Mouse (Mus musculus) C2C12 (cell line): Measurements from ENCODE around the gene Atg10. TPM values are rescaled to one million over a fixed set of nuclear protein-coding genes. Genes with fewer than 3 reads are reported as not detected.

ENCODE experiments used
- H3K27me3 ChIP-seq: one replicate; pipeline ENCODE4 v1.6.1; 2011; ENCODE audit not compliant: control insufficient read depth, insufficient read depth, insufficient read length
- H3K36me3 ChIP-seq: one replicate; pipeline ENCODE4 v1.6.1; 2011; ENCODE audit not compliant: control insufficient read depth, insufficient read depth
- H3K4me3 ChIP-seq: one replicate; pipeline ENCODE4 v1.5.1; 2011; ENCODE audit warnings: mild to moderate bottlenecking, control low read depth; ENCODE audit not compliant: poor library complexity, insufficient read depth, severe bottlenecking
- H3K79me2 ChIP-seq: one replicate; pipeline ENCODE4 v1.6.1; 2011; ENCODE audit not compliant: control insufficient read depth, insufficient read depth
- H3K79me3 ChIP-seq: one replicate; pipeline ENCODE4 v1.6.1; 2011; ENCODE audit warnings: low read depth, control low read depth
- H3ac ChIP-seq: one replicate; pipeline ENCODE3; 2011; ENCODE audit warnings: low read depth; ENCODE audit not compliant: control insufficient read depth, insufficient read length
- CEBPB ChIP-seq: IDR thresholded peaks from one replicate; pipeline ENCODE4 v1.6.1; 2011; ENCODE audit warnings: low read depth, mild to moderate bottlenecking, control low read depth, moderate library complexity
- CTCF ChIP-seq: IDR thresholded peaks from one replicate; pipeline ENCODE4 v1.5.1; 2011; ENCODE audit not compliant: control insufficient read depth, insufficient read depth, insufficient read length
- FOSL1 ChIP-seq: IDR thresholded peaks from one replicate; pipeline ENCODE4 v1.8.0; 2011; ENCODE audit warnings: mild to moderate bottlenecking, low read length; ENCODE audit not compliant: poor library complexity, insufficient read depth, severe bottlenecking
- MAX ChIP-seq: IDR thresholded peaks from one replicate; pipeline ENCODE4 v1.6.1; 2011; ENCODE audit warnings: mild to moderate bottlenecking, control low read depth
- MYOD1 ChIP-seq: IDR thresholded peaks from one replicate; pipeline ENCODE4 v1.6.1; 2011; ENCODE audit warnings: low read depth; ENCODE audit not compliant: control insufficient read depth, insufficient read length
- MYOG ChIP-seq: IDR thresholded peaks from one replicate; pipeline ENCODE4 v1.6.1; 2011; ENCODE audit not compliant: control insufficient read depth, insufficient read length; ENCODE audit errors: extremely low read depth
- USF1 ChIP-seq: IDR thresholded peaks from one replicate; pipeline ENCODE4 v1.6.1; 2011; ENCODE audit warnings: low read depth, mild to moderate bottlenecking, control low read depth, moderate library complexity
- polyA plus RNA-seq: library from polyadenylated mRNA; unstranded; fragments of >200 nt; fragmentation: generic; extraction: Trizol; gene quantifications from one replicate; pipeline ENCODE4 v1.2.1, GENCODE M21; 2012; ENCODE audit warnings: missing spikeins

The Atg10 gene
- polyA plus RNA-seq, 1 experiment, result 2.5 TPM

DNA sequence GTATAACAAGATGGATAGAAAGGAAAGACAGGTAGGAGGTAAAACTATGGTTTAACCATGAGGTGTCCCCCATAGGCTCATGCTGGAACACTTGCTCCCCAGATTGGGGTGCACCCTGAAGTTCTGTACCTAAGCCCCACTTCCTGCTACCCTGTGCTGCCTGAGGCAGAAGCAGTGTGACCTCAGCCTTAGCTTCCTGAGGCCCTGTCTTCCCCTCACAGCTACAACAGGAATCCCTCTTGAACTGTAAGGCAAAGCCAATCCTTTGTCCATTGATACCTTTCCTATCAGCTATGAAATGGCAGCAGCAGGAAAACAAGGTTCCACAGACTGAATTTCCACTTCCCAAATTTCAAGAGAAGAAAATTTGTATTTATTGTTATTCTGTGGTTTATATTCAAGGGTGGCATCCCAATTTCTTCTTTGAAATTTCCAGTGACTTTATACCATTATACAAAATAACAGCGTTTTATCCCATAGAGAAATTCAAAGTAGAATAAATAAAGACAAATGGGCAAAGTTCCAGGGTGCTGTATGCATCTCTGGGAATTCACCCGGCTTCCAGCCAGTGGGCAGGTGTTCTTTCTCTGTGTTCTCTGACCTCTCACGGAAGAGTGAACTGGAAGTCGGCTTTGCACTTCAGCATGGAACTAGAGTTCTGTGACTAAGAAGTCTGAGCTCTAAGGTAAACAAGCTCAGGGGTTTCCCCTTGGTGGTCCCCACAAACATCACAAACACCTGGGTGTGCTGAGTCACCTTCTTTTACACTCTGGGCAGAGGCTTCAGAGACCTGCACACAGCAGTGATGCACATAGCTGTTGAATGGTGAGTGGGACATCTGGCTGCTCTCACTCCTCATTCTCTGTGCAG is 132.7 kb downstream of the Atg10 start:
- no peak overlapping the region for H3ac ChIP-seq
- no peaks in the 10 kb centered on the region for H3K79me2 ChIP-seq
- H3K36me3 ChIP-seq, result no peaks in the 10 kb centered on the region
- H3K27me3 ChIP-seq, result no peaks in the 10 kb centered on the region
- no peak for TF ChIP-seq MAX
- TF ChIP-seq MYOD1, result no peak
- TF ChIP-seq FOSL1, result no peak
- TF ChIP-seq CEBPB, result no peak
- no peak for TF ChIP-seq MYOG
- no peak for TF ChIP-seq CTCF
- no peak for TF ChIP-seq USF1
- no peak overlapping the region for H3K4me3 ChIP-seq
- H3K79me3 ChIP-seq, result no peaks in the 10 kb centered on the region

DNA sequence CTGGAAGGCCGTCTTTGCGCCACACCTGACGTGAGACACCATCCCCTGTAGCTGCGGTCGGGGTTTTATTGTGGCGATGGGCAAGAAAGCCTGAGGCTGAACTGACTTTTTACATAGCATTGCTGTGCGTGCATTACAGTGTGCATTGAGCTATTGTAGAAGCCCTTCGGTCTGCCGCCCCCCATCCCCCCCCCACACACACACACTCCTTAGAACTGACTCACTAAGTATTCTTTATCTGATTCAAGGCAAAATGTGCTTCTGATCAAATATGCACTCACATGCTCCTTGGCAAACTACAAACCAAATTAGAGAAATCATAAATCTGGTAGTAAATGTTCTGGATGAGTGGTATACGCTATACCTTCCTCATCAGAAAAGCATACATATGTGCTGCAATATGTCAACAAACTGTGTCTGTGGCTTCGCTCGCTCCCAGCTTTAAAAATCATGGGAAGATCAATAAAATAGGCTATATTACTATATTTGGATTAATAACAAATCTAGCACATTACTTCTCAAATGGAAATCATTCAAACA is 137.3 kb downstream of the Atg10 start:
- no peaks in the 10 kb centered on the region for H3K36me3 ChIP-seq
- H3ac ChIP-seq, result no peak overlapping the region
- H3K4me3 ChIP-seq, result no peak overlapping the region
- no peaks in the 10 kb centered on the region for H3K79me3 ChIP-seq
- no peaks in the 10 kb centered on the region for H3K27me3 ChIP-seq
- TF ChIP-seq CTCF, result no peak
- no peak for TF ChIP-seq MYOG
- no peak for TF ChIP-seq CEBPB
- no peak for TF ChIP-seq FOSL1
- no peak for TF ChIP-seq USF1
- TF ChIP-seq MAX, result no peak
- TF ChIP-seq MYOD1, result no peak
- no peaks in the 10 kb centered on the region for H3K79me2 ChIP-seq

DNA sequence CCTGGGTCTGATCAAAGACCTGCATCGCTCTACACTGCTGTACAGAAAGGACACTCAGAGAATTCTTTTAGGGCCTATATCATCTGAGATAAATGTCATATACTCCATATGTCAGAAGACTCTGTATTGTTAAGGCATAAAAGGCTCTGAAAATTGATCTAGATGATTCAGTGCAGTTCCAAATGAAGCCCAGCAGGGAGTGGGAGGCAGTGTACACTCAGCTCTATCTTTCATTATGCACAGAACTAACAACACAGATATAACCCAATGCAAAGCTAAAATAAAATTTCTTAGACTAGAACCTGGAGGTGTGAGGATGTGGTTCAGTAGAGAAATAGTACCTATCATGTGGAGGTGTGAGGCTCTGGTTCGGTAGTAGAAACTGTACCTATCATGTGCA is 151.4 kb downstream of the Atg10 start:
- H3ac ChIP-seq, result no peak overlapping the region
- no peaks in the 10 kb centered on the region for H3K79me2 ChIP-seq
- H3K36me3 ChIP-seq, result no peaks in the 10 kb centered on the region
- no peak overlapping the region for H3K4me3 ChIP-seq
- TF ChIP-seq MYOG, result no peak
- TF ChIP-seq CTCF, result no peak
- no peak for TF ChIP-seq MYOD1
- TF ChIP-seq MAX, result no peak
- no peak for TF ChIP-seq CEBPB
- no peak for TF ChIP-seq FOSL1
- TF ChIP-seq USF1, result no peak
- no peaks in the 10 kb centered on the region for H3K27me3 ChIP-seq
- H3K79me3 ChIP-seq, result no peaks in the 10 kb centered on the region

DNA sequence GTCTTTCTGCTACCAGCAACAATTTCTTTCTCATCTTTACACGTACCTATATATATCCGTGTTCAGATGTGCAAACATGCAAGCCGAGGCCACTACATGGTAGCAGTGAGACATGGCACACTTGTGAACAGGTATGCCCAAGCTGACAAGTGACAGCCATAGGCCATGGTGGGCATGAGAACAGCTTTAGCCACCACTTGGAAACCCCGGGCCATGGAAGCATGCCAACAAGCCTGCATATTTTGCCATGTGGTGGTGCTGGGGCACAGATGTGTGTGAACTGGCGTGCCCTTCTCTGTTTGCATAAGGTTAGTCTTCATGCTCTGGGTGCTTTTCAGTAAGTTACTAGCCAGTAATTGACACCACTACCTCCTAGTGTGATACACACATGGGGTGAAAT is 162.9 kb downstream of the Atg10 start:
- no peak for TF ChIP-seq CTCF
- no peaks in the 10 kb centered on the region for H3K27me3 ChIP-seq
- no peaks in the 10 kb centered on the region for H3K79me3 ChIP-seq
- H3K4me3 ChIP-seq, result no peak overlapping the region
- H3ac ChIP-seq, result no peak overlapping the region
- no peaks in the 10 kb centered on the region for H3K79me2 ChIP-seq
- no peaks in the 10 kb centered on the region for H3K36me3 ChIP-seq

DNA sequence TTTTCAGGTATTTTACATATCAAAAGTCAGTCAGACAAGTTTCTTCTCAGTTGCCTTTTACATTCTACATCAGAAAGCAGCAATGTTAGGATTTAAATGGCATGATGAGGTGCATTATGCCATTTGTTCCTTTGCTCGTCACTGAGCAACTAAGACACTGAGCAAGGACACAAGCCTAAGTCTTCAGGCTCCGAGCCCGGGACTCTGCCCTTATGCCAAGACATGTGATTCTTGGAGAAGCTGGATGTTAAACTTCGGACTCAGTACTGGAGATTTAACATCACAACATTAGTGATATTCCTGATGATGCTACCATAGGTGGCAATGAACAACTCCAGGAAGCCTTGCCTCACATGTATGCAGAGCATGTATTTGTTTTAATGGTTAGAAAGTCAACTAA is 175.6 kb downstream of the Atg10 start:
- Histone ChIP-seq H3K79me3 (no peaks in the 10 kb centered on the region), H3K79me2 (no peaks in the 10 kb centered on the region), H3K27me3 (no peaks in the 10 kb centered on the region), H3K4me3 (no peak overlapping the region), H3K36me3 (no peaks in the 10 kb centered on the region), H3ac (no peak overlapping the region)
- TF ChIP-seq CEBPB (no peak), USF1 (no peak), MYOD1 (no peak), MYOG (no peak), FOSL1 (no peak), MAX (no peak), CTCF (no peak)

DNA sequence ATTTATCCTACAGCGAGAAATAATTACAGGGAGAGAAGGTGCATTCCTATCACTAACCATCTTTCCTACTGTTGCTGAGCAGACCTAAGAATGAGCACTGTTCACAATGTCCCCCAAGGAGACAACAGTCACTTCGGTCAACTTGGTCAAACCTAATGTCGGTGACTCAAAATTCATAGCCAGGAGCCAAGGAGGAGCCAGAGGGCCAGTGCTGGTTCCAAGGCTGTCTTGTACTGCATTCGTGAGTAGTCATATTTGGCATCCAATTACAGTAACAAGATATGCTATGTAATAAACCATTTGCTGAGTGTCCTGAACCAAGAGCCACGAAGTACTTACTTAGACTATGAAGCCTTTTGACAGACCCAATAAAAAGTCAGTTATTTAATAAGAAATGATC is 176.9 kb downstream of the Atg10 start:
- H3ac ChIP-seq, result no peak overlapping the region
- no peaks in the 10 kb centered on the region for H3K27me3 ChIP-seq
- H3K4me3 ChIP-seq, result no peak overlapping the region
- H3K79me2 ChIP-seq, result no peaks in the 10 kb centered on the region
- H3K36me3 ChIP-seq, result no peaks in the 10 kb centered on the region
- no peak for TF ChIP-seq MYOG
- no peak for TF ChIP-seq MYOD1
- no peak for TF ChIP-seq CTCF
- TF ChIP-seq FOSL1, result no peak
- no peak for TF ChIP-seq CEBPB
- no peak for TF ChIP-seq MAX
- no peak for TF ChIP-seq USF1
- H3K79me3 ChIP-seq, result no peaks in the 10 kb centered on the region
